Mouse (Mus musculus) midbrain, embryonic 16.5 days (tissue): ENCODE data around the gene Agpat3. TPM values are rescaled to one million over a fixed set of nuclear protein-coding genes. Genes with fewer than 3 reads are reported as not detected.

Source experiments
- ATAC-seq: fragments of 200-750 bp; cut with Nextera tagmentation; 2 replicates; pipeline ENCODE4 v1.8.0; 2017; ENCODE audit warnings: moderate TSS enrichment
- H3K27ac ChIP-seq: fragments of 300-500 bp; sonication (generic); 2 replicates; pipeline ENCODE4 v1.5.1; 2014; ENCODE audit warnings: mild to moderate bottlenecking, low read length, mixed read lengths
- H3K27me3 ChIP-seq: fragments of 300-500 bp; sonication (generic); 2 replicates; pipeline ENCODE4 v1.6.1; 2014; ENCODE audit warnings: low read depth, low read length, mixed read lengths; ENCODE audit not compliant: control insufficient read depth, insufficient read depth
- H3K36me3 ChIP-seq: fragments of 300-500 bp; sonication (generic); 2 replicates; pipeline ENCODE4 v1.6.1; 2014; ENCODE audit warnings: mild to moderate bottlenecking, low read length, moderate library complexity, mixed read lengths; ENCODE audit not compliant: control insufficient read depth, insufficient read depth
- H3K4me1 ChIP-seq: fragments of 300-500 bp; sonication (generic); 2 replicates; pipeline ENCODE4 v1.6.1; 2014; ENCODE audit warnings: mild to moderate bottlenecking, low read length, mixed read lengths; ENCODE audit not compliant: control insufficient read depth, insufficient read depth
- H3K4me2 ChIP-seq: fragments of 300-500 bp; sonication (generic); 2 replicates; pipeline ENCODE4 v1.6.1; 2014; ENCODE audit warnings: mild to moderate bottlenecking, low read length, mixed read lengths
- H3K4me3 ChIP-seq: fragments of 300-500 bp; sonication (generic); 2 replicates; pipeline ENCODE4 v1.5.1; 2014; ENCODE audit warnings: low read depth, mild to moderate bottlenecking, low read length, moderate library complexity, mixed read lengths
- H3K9ac ChIP-seq: fragments of 300-500 bp; sonication (generic); 2 replicates; pipeline ENCODE4 v1.6.1; 2014; ENCODE audit warnings: low read depth, low read length, mixed read lengths
- H3K9me3 ChIP-seq: fragments of 300-500 bp; sonication (generic); replicated peaks from 2 replicates; pipeline ENCODE4 v1.6.1; 2014; ENCODE audit warnings: mild to moderate bottlenecking, low read length, mixed read lengths; ENCODE audit not compliant: control insufficient read depth, poor library complexity, severe bottlenecking
- WGBS: fragments of 180-500 bp; shearing (Covaris S2); extraction: QIAGEN DNeasy Blood & Tissue Kit; methylation state at CpG from one replicate; pipeline ENCODE4 v1.1.7; 2014; 5-methylcytosine and 5-hydroxymethylcytosine counted together
- polyA plus RNA-seq: library from polyadenylated mRNA; unstranded; fragments of >200 nt; fragmentation: Nextera tagmentation; extraction: Ambion mirVana; gene quantifications from 2 replicates; pipeline ENCODE4 v1.2.1, GENCODE M21; 2015

Agpat3 gene
- polyA plus RNA-seq, 1 experiment from 2014 or later, result 66.3 TPM

GRCm38 (mm10) chr10:78311886-78312635, 40.2 kb downstream of the Agpat3 start:
- H3K9ac ChIP-seq, result no peak overlapping the region
- H3K27me3 ChIP-seq, result no peaks in the 10 kb centered on the region
- 0 out of 2 replicates have a peak, but pooled peaks cover 2% of the 10 kb centered on the region for H3K4me1 ChIP-seq
- no peaks in the 10 kb centered on the region for H3K36me3 ChIP-seq
- WGBS, result 87% methylated on average over 13 of the region's 13 CpGs
- H3K27ac ChIP-seq, result no peak overlapping the region
- ATAC-seq, result no peak
- H3K4me2 ChIP-seq, result no peak overlapping the region
- H3K4me3 ChIP-seq, result no peak overlapping the region
- H3K9me3 ChIP-seq, result no peaks in the 10 kb centered on the region

- H3K27me3 ChIP-seq, result no peaks in the 10 kb centered on the region
- H3K4me3 ChIP-seq, result no peak overlapping the region
- no peak overlapping the region for H3K9ac ChIP-seq
- H3K4me1 ChIP-seq, result 0 out of 2 replicates have a peak, but pooled peaks cover 2% of the 10 kb centered on the region
- no peak overlapping the region for H3K27ac ChIP-seq
- no peaks in the 10 kb centered on the region for H3K36me3 ChIP-seq
- H3K4me2 ChIP-seq, result no peak overlapping the region
- no peaks in the 10 kb centered on the region for H3K9me3 ChIP-seq
- ATAC-seq, result no peak
- 31% methylated on average over 5 of the region's 5 CpGs for WGBS
These were observed 41.5 kb downstream of the Agpat3 start for GRCm38 (mm10) chr10:78310747-78311267.

DNA sequence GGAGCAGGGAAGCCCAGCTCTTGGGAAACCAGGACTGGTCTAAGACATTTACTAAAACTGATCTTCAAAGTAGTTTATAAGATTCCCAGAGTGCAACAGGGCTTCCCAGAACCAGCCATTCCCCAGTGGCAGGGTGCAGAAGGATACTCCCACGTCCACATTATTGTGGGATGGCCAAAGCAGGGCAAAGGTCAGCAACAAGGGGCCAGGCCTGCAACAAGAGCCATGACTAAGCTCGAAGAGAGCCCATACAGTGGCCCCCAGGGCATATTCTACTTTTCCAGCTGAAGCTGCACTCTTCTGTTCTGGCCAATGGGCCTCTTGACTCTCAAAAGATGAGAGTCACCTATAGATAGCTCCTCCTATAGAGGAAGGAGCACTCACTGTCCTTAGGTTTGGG, 43.7 kb downstream of the Agpat3 start:
- no peak overlapping the region for H3K9ac ChIP-seq
- no peak overlapping the region for H3K4me2 ChIP-seq
- 0 out of 2 replicates have a peak, but pooled peaks cover 2% of the 10 kb centered on the region for H3K4me1 ChIP-seq
- 0 out of 2 replicates have a peak, but pooled peaks cover 1% of the 10 kb centered on the region for H3K36me3 ChIP-seq
- H3K9me3 ChIP-seq, result no peaks in the 10 kb centered on the region
- no peak overlapping the region for H3K27ac ChIP-seq
- no peaks in the 10 kb centered on the region for H3K27me3 ChIP-seq
- no peak for ATAC-seq
- WGBS, result 47% methylated on average over 2 of the region's 2 CpGs
- no peak overlapping the region for H3K4me3 ChIP-seq

DNA sequence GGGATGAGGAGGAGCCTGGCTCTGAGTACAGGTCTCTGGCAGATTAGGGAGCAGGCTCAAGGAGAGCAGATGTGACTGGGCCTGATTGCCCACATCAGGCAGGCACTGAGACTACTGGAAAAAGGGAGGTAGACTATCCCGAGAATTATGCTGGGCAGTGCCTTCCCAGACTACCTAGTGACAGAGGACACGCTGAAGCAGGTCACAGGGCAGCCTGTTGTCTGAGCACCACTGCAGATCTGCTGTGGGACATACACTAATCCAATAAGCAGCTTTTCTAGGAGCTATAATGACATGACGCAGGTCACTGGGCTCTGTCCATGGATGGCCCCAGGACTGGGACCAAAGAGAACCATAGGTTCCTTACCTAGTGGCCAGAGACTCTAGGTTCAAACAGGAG, 44.9 kb downstream of the Agpat3 start:
- 56% methylated on average over 3 of the region's 3 CpGs for WGBS
- H3K4me3 ChIP-seq, result no peak overlapping the region
- no peaks in the 10 kb centered on the region for H3K9me3 ChIP-seq
- H3K27ac ChIP-seq, result no peak overlapping the region
- H3K4me1 ChIP-seq, result 0 out of 2 replicates have a peak, but pooled peaks cover 2% of the 10 kb centered on the region
- H3K27me3 ChIP-seq, result no peaks in the 10 kb centered on the region
- H3K4me2 ChIP-seq, result no peak overlapping the region
- no peak for ATAC-seq
- 0 out of 2 replicates have a peak, but pooled peaks cover 3% of the 10 kb centered on the region for H3K36me3 ChIP-seq
- H3K9ac ChIP-seq, result no peak overlapping the region

- Histone ChIP-seq H3K27ac (no peak overlapping the region), H3K9ac (no peak overlapping the region), H3K4me3 (no peak overlapping the region), H3K9me3 (no peaks in the 10 kb centered on the region), H3K4me1 (0 out of 2 replicates have a peak, but pooled peaks cover 2% of the 10 kb centered on the region), H3K27me3 (no peaks in the 10 kb centered on the region), H3K4me2 (no peak overlapping the region), H3K36me3 (0 out of 2 replicates have a peak, but pooled peaks cover 3% of the 10 kb centered on the region)
- 61% methylated on average over 4 of the region's 4 CpGs for WGBS
- no peak for ATAC-seq
These were observed 46.3 kb downstream of the Agpat3 start for GRCm38 (mm10) chr10:78306027-78306426.

- H3K4me2 ChIP-seq, result no peak overlapping the region
- no peaks in the 10 kb centered on the region for H3K27me3 ChIP-seq
- no peak overlapping the region for H3K27ac ChIP-seq
- 56% methylated on average over 3 of the region's 3 CpGs for WGBS
- H3K9me3 ChIP-seq, result no peaks in the 10 kb centered on the region
- no peak for ATAC-seq
- no peak overlapping the region for H3K9ac ChIP-seq
- H3K4me1 ChIP-seq, result no peaks in the 10 kb centered on the region
- no peak overlapping the region for H3K4me3 ChIP-seq
- H3K36me3 ChIP-seq, result 0 out of 2 replicates have a peak, but pooled peaks cover 3% of the 10 kb centered on the region
These were observed 47.3 kb downstream of the Agpat3 start for GRCm38 (mm10) chr10:78304996-78305395.

GRCm38 (mm10) chr10:78303675-78304074, 48.6 kb downstream of the Agpat3 start:
- no peak for ATAC-seq
- Histone ChIP-seq H3K4me3 (no peak overlapping the region), H3K27ac (no peak overlapping the region), H3K4me1 (no peaks in the 10 kb centered on the region), H3K4me2 (no peak overlapping the region), H3K36me3 (0 out of 2 replicates have a peak, but pooled peaks cover 3% of the 10 kb centered on the region), H3K9ac (no peak overlapping the region), H3K9me3 (no peaks in the 10 kb centered on the region), H3K27me3 (no peaks in the 10 kb centered on the region)
- WGBS, result 92% methylated on average over 7 of the region's 7 CpGs

GRCm38 (mm10) chr10:78300061-78300460, 52.2 kb downstream of the Agpat3 start:
- 93% methylated on average over 4 of the region's 4 CpGs for WGBS
- Histone ChIP-seq H3K9ac (no peak overlapping the region), H3K4me2 (no peak overlapping the region), H3K36me3 (0 out of 2 replicates have a peak, but pooled peaks cover 3% of the 10 kb centered on the region), H3K4me3 (no peak overlapping the region), H3K27ac (no peak overlapping the region), H3K4me1 (no peaks in the 10 kb centered on the region; the same call in 1 of the 2 replicates), H3K9me3 (no peaks in the 10 kb centered on the region), H3K27me3 (no peaks in the 10 kb centered on the region)
- no peak for ATAC-seq
